Mouse (Mus musculus) cerebellum, postnatal 14 days (tissue): ENCODE measurements around the gene Thap7.
"Not testable (repeated sequence)": the region's sequence is repeated elsewhere in the genome, so short reads cannot be mapped to it uniquely, and the experiment has no call there.

Experiments
- DNase-seq, 2 experiments: peaks; one replicate each; pipeline ENCODE4 v3.0.0; 2021; ENCODE audit warnings: mixed read lengths in 2 of 2

The Thap7 gene

DNA sequence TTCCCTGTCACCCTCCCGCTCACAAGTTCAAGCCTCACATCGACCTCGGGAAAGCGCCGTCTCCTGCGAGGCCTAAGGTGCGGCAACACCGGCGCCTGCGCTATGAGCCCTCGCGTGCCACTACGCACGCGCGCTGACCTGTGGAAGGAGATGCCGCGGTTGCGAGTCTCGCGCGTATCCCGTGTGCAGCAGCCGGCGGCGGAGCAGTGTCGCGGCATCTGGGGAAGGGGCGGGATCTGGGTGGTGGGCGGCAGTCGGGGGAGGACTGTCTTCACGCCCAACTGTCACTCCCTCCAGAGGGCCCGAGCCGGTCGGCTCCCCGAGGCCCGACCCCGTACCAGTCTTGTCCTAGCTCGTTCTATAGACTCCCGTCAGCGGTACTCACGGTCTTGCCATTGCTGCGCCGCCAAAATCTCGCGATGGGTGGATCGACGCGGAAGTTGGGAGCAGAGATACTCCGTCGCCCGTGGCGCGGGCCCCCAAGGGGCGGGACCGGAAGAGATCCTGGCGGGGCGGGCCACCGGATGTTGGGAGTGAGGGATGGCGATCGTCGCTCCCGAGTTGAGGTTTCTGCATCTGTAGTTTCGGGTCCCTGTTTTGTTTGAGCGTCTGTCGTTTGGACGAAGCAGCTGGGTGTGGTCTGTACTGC lies at the start of gene Thap7:
TSS of gene Thap7 (minus strand) at position 497 of the 649 bp plus-strand sequence.
- DNase-seq = peak; percentile 97 to 98

DNA sequence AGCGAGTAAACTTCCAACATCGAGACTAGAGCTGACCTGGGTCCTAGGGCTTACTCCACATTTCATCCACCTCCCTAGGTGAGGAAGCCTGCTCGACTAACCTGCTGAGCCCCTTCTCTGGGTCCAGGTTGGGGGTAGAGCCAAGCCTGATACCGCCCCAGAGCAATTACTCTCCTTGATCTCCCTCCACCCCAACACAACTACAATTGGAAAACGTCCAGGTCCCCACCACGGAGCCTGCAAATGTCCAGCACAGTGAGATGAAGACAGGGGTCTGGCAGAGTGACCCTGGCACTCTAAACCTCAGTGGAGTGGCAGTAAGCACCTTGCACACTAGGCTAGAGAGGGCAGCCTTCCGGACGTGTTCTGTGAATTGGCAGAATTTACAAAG lies 45.9 kb upstream of the Thap7 start:
- peak in 1 of 2 experiments; percentile 62 for DNase-seq

DNA sequence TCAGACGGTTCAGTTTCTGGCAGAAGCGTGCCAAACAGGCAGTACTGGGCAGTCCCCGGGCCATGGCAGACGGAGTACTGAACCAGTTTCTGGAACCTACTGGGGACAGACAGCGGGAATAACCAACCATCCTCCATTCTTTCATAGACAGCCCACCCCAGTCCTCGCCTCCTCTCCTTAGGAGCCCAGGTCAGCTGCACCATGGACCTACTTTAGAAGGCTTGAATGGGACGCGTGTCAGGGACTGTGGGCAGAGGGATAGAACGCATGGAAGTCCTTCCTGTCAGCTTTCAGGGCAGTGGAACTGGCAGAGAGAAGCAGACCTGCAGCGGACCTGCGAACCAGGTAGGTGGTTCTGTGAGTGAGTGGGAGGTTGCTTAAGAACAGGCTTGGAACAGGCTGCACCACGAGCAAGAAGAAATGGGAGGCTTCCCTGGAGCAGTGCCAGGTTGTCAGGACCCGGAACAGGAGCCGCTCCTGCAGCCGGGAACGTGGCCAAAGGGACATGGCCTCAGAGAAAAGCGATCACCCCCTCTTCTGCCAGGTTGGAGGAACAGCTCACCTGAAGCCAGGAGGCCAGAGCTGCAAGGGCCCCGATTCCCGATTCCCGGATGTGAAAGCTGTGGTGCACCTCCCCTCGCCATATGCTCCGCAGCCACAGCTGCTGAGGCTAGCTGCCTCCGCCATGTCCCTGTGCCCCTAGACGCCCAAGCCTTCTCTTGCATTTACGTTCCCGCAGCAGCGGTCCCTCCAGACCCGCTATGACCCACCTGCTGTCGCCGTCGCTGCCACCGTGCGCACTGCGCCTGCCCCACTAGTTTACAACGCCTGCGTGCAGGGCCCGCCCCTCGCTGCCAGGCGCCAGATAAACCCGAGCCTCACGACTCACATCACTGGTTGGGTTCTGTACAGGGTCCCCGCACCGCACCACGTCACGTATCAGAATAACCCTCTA lies 45.2 kb upstream of the Thap7 start:
- peak; percentile 89 to 94 for DNase-seq

DNA sequence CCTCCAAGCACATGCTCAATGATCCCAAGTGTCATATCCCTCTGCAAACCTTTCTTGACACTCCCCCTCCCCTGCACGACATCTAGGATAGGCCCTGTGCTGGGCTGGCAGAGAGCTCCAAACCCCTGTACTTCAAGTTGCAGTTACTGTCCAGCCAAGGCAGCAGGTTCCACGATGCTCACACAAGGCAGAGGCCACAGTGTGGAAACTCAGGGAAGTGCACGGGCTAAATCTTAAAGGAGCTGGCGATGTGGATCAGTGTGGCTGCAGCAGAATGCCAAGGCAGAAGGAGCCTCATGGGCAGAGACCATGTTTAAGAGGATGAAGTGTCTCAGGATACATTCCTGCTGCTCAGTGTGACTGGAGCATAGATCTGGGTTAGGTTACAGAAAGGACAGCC lies 35.2 kb upstream of the Thap7 start:
- DNase-seq = no peak

DNA sequence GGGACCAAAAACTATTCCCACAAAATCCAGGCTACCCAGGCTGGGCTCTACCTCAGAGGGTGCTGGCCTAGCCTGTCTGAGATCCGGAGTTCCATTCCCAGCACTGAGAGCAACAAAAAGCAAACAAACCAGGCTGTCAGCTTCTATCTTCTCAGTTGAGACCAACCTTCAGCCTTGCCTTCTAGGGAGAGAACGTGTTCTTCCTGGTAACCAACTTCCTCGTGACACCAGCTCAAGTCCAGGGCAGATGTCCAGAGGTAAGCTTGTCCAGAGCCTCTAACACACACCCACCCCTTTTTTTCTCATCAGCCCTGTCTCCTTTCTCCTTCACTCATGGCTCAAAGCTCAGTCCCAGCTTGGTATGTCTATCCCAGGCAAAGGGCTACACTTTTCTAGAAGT lies 33.8 kb upstream of the Thap7 start:
- DNase-seq = no peak

DNA sequence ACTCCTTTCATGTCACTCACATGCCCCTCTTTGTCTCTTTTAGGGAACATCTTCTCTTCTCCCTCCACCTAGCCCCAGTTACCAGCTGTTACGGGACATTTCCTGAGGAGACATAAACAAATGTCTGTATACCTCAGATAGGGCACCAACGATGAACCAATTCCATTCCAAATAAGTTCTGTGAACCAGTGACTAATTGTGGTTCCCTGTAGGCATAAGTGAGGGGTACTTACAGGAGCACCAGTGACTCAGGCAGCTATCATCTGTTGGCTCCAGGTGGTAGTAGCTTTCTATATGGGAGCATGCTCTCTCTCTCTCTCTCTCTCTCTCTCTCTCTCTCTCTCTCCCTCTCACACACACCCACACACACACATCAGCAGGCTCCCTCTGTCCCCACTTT lies 33.3 kb upstream of the Thap7 start:
- DNase-seq = no peak

DNA sequence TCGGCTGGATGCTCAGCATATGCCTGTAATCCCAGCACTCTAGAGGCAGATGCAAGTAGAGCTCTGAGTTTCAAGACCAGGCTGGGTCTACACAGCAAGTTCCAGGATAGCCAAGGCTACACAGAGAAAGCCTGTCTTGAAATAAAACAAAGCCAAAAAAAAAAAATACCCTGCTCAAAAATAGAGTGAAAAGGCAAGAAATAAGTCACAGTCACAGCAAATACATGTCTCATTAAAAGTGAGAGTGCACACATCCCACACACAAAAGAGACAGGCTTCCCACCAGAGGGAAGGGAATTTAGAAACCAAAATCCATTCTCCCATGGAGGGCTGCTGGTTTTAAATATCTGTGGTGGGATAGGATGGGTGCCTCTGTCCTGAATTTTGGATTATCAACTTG lies 32.6 kb upstream of the Thap7 start:
- DNase-seq = no peak

DNA sequence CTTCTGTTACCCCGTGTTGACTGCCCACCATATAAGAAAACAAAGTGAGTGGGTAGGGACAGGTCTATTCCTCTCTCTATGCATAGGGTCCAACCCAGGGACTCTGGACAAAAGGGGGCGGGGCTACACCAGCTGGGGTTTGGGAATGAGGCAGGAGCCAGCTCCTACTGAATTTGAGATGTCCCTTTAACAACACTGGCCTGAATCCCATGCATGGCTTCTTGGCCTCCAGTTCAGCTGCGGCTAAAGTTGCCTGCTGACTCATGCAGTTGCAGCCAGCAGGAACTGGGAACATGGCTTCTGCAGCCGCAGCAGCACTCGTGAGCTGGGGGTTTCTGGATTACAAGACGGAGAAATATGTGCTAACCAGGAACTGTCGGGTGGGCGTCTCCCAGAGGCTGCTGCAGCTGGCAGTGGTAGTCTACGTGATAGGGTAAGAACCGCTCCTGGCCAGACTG lies 30.8 kb upstream of the Thap7 start, which contains the start of gene P2rx6:
TSS of gene P2rx6 (plus strand) at position 135 of the 458 bp plus-strand sequence.
- DNase-seq = peak; percentile 27 to 47

DNA sequence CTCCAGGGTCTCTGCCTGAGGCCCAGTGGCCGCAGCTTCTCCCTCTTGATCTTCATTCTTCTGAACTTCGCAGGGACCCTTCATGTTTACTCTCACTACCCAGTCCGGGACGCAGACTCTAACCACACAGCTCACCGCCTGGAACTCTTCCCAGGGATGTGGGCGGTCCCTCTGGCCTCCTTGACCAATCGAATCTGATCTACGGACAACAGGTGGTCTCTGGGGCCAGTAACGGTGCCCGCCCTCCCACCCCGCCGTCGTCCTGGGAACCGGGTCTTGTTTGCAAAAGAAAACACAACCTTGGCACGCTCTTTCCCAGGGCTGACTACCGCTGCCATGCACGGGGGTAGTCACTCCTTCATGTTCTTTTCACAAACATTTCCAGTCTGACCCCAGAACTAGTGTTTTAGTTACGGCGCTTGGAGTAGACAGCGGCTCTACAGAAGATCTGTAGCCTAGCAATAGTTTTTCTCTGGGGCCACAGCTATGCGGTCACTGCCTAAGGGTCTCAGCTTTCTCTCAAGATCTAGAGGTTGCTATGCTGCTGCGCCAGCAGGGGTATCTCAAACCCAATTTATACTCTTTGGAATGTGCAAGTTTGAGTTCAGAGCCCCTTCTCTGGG lies 30.3 kb upstream of the Thap7 start, which contains the start of gene Lrrc74b:
TSS of gene Lrrc74b (minus strand) at position 120 of the 623 bp plus-strand sequence.
- peak; percentile 42 to 69 for DNase-seq

DNA sequence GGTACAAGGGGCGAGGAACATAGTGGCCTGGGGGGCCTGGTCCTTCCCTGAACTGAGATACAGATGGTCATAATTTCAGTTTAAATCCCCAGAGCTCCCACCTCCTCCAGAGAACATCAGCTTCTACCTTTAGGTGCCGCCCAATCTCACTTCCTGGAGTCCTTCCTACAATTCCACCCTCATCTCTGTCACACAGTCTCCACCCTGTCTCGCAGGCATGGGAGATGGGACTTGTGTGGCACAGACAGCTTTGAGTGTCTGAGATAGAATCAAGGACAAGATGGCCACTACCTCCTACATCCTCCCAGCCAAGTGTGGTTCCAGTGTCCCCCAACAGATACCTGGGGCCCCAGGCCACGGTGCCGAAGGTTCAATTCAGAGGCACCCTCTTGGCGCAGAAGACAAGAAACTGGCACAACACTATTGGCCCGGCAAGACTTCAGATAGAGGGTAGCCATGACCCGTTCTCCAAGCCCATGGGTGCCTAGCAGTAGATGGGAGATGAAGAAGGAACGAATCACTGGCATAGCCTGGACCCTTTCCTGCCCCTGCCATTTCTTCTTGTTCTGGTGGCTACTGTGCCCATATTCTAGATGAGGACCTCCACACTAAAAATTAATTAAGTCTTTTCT lies 28.6 kb upstream of the Thap7 start:
- DNase-seq = no peak

DNA sequence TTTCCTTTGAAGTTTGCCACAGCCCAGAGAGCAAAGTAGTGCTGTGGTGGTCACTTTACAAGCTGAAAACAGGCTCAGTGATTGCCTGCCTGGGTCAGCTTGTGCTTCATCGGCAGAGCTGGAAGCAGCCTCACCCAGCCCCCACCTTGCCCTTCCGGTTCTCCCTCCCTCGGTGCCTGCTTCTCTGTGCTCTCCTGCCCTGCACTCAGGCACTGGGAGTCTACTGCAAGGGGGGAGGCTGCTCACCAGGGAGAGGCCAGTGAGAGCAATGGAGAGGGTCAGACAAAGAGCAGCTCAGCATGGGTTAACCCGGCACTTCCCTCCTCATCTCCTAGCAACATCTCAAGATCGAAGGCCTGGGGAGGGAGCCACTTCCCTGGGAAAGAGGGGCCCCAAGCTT lies 27.9 kb upstream of the Thap7 start:
- no peak for DNase-seq

DNA sequence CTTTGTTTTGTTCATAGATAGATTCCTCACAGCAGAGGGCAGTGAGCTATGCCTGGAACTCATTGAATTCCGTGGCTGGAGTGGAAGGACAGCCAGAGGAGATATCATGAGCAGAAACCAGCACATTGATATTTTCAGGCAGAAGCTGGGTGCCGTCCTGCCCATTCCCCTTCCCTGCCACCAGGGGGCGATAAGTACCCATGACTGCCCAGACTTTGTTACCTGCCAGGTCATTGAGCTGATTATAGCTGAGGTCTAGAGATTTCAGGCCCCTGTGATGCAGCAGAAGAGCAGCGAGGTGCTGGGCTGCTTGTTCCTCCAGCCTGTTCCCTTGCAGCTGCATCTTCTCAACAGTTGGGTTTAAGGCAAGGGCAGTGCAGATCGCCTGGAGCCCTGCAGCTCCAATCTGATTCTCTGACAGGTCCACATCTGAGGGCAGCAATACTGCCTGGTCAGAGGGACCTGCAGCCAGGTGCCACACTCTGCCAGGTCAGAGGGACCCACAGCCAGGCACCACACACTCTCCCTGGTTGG lies 27.1 kb upstream of the Thap7 start:
- peak; percentile 87 to 90 for DNase-seq

DNA sequence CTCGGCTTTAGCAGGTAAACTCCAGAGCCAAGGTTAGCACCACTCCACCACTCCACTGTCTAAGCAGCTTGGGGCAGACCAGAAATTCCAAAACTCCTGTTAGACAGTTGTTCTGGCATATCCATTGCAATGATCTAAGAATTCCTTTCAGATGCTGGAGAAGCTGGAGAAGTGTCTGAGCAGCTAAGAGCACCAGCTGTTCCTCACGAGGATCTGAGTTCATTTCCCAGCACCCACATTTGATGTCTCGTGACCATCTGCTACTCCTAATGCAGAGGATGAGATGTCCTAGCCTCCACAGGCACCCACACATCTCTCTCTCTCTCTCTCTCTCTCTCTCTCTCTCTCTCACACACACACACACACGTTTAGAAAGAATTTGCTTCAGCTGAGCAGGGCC lies 26.0 kb upstream of the Thap7 start:
- no peak for DNase-seq

DNA sequence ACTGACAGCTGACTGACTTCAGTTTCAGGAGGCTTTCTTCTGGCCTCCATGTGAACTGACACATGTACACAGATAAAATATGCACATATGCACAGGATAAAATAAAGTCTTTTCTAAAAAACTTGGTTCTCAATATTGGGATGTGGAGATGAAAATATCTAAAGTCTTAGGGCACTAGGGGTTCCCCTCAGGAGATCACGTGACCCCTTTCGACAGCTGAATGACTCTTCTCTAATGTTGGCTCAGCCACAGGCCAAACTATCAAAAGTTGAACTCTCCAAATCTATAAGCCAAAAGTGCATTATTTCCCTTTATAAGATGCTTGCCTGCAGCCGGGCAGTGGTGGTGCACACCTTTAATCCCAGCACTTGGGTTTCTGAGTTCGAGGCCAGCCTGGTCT lies 25.2 kb upstream of the Thap7 start:
- no peak for DNase-seq

DNA sequence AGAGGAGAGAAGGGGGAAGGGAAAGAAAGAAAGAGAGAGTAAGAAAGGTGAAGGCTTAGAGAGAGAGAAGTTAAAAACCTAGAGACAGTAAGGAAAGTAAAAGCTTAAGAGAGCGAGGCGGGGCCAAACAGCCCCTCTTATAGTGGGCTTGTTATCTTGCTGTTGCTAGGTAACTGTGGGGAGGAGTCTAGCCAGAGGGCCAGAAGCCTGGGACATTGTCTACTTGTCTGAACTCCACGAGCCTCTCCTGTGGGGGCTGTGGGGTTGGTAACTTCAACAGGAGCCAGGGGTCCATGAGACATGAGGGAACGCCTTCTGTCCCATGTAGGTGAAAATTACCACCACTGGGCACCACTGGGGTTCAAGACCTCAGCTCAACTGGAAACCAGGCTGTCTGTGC lies 23.8 kb upstream of the Thap7 start:
- not testable (repeated sequence) for DNase-seq

DNA sequence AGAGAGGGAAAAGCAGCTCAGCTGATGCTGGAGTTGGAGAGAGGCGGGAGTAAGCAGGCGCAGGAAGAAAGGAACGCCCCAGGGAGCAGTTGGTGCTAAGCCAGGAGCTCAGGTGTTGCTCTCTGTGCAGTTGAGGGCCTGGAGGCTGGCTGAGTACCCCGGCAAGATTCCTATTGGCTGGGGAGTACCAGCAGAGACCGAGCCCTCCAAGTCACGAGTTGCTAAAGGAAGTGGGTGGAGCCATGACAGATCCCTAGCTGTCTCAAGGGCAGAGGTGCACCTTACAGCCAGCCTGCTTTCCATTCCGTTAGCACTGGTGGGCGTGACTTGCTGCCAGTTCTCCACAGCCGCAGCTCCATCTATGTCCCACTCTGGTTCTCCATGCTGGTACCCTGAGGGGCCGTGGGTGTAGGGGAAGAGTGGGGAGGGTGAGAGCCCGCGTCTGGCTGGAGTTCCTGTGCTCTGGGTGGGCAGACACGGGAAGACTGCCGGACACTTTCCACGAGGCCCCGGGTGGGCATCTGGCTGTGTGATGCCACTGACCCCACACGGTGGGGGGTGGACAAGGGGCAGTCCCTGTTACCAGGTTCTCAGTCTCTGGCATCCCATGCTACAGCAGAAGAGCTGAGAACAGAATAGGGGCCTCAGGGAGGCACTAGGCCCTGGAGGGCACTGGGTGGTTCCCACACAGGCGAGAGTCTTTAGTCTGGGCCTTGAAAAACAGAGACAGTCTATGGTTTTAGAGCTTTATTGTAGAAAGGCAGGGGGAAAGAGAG lies 23.2 kb upstream of the Thap7 start:
- no peak for DNase-seq

DNA sequence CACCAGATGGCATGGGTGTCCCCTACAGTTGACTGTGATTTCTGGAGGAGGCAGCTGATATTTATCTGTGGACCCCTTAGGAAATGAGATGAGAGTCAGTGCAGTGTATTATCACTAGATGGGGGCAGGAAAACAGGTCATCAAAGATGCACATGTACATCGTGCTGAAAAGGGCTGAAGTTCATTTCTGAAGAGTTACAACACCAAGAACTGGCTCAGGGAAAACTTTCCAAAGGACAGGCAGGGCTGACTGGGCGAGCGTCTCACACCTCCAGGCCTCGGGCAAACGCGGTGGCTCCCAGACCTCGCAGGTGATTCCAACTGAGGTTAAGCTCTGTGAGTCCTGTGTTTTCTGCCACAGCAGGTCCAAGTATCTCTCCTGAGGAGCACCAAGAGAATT lies 21.9 kb upstream of the Thap7 start:
- no peak for DNase-seq

DNA sequence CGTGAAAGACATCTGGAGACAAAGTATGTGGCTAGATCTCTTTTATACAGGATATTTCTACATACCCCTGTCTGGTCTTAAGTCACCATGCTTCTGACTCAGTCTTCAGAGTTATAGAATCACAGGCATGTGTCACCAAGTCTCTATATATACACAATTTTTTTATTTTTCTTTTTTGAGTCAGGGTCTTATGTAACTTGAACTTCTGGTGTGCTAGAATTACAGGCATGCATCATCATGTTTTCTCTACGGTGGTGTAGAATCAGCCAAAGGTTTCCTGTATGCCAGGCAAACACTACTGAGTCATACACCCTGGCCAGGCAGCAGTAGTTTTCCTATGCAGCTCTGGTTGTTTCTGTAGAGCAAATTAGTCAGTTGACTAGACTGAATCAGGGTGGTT lies 11.7 kb upstream of the Thap7 start:
- DNase-seq = no peak

DNA sequence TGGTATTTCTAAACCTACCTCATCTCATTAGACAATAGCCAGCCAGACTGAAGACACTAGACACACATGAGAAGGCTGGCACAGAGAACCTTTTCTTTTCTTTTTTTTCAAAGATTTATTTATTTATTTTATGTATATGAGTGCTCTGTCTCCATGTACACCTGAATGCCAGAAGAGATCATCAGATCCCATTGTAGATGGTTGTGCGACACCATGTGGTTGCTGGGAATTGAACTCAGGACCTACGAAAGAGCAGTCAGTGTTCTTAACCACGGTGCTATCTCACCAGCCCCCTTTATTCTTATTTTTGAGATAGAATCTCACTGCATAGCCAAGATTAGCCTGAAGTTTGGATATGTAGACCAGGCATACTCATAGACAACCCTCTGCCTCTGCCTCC lies 5.6 kb upstream of the Thap7 start:
- DNase-seq = peak; percentile 49 to 55

DNA sequence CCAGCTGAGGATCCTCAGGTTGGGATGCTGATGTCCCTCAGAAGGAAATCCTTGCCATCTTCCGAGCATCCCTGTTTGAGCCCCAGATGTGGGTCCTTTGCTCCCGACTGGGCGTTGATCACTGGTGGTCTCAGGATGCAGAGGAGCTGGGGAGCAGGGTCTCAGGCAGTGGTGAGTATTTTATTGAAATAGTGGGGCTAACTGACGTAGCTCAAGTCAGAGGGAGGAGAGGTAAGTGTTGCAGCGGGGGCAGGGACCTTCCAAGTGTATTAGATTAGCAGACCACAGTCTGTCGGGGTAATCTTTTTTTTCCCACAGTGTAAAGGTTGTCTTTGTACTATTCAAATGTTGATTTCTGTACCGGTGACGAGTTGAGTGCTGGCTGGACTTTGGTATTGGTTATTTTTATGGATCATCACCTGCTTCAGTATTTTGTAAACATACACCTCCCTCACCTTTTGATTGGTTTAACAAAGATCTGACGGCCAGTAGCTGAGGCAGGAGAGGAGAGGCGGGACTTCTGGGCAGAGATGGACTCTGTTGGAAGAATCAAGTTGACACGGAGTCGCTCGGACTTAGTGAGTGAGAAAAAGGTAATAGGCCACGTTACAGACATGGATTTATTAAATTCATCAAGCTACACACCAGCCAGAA lies 1.9 kb upstream of the Thap7 start:
- DNase-seq = no peak

DNA sequence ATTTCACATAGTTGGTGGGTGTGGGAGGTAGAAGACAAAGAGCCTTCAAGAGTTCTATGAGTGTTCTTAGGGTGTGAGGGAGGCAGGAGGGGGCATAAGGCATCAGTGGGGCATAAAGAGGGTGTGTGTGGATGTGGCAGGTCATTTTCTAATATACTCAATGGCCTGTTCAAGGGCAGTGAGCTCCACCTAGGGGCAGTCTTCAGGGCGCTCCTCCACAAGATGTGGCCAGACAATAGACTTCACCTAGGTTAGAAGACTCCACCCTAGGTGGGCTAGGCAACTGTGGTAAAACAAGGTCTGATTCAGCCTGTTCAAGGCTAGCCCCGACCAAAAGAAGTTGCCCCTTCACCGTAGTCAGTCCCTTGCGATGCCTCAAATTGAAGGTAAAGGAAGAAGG lies 1.3 kb upstream of the Thap7 start:
- peak; percentile 62 to 63 for DNase-seq
